Mouse (Mus musculus) ES-Bruce4 (cell line): ENCODE data around the gene Prr5l.

ENCODE experiments used
- CTCF ChIP-seq: IDR thresholded peaks from one replicate; pipeline ENCODE4 v1.8.1; 2011; ENCODE audit warnings: low read depth, low read length
- EP300 ChIP-seq: IDR thresholded peaks from 2 replicates; pipeline ENCODE4 v1.6.1; 2011; ENCODE audit warnings: low read depth, low read length; ENCODE audit not compliant: insufficient read depth
- POLR2A ChIP-seq: IDR thresholded peaks from one replicate; pipeline ENCODE4 v1.8.1; 2011; ENCODE audit warnings: low read length; ENCODE audit not compliant: insufficient read depth

DNA sequence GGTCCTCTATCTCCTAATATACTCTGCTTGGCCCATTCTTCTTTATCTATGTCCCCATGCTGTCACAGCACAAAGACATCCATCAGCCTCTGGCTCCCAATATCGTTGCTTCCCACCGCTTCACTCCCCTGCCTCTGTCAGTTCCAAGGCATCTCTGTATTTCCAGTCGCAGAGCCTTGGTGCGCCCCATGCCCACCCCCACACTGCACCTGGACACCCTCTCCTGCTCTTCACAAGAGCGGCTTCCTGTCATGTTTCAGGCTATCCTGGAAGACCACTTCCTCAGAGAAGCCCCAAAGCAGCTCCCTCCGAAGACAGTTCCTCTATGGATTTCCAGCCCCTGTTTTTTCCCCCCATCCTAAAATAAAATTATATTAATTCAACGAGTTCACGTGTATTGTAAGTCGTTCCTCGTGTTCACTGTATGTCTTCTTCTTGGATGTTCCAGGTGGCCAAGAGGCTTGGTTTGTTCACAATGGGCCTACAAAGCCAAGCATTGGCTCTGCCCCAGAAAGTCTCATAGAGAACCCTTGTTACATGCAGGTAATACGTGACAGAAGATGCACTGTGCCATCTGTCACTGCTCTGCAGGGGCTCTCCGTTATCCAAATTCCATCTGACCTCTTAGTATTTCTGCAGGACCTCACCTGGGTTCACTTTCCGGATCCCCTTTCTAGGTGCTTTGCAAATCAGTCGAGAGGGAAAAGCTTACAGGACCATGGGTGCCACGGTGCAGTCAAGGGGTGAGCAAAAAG is 26.7 kb upstream of the Prr5l start:
- TF ChIP-seq CTCF: no peak
- no peak for TF ChIP-seq POLR2A
- TF ChIP-seq EP300: no peak
